Mouse (Mus musculus): ENCODE measurements at regions not wholly inside any gene's neighbourhood (a gene's known extent, or its start where the extent isn't known, plus 50 kb on each side); places are given as distances from the start of the nearest gene placed in this dataset.

- no peak for DNase-seq
These were observed 340.8 kb upstream of the Mki67 start for GRCm38 (mm10) chr7:136056876-136057484.

GRCm38 (mm10) chr7:136058319-136058718, 342.2 kb upstream of the Mki67 start:
- no peak for DNase-seq

GRCm38 (mm10) chr7:136058751-136059681, 342.9 kb upstream of the Mki67 start:
- no peak for DNase-seq

- no peak for DNase-seq
These were observed 343.7 kb upstream of the Mki67 start for GRCm38 (mm10) chr7:136059896-136060295.

GRCm38 (mm10) chr7:136060339-136061073, 344.3 kb upstream of the Mki67 start:
- peak; percentile 59 for DNase-seq

GRCm38 (mm10) chr7:136062658-136063057, 346.5 kb upstream of the Mki67 start:
- DNase-seq = no peak

GRCm38 (mm10) chr7:136065038-136065678, 349.0 kb upstream of the Mki67 start:
- no peak for DNase-seq

GRCm38 (mm10) chr7:136065679-136066055, 349.5 kb upstream of the Mki67 start:
- no peak for DNase-seq

- DNase-seq = no peak
These were observed 354.7 kb upstream of the Mki67 start for GRCm38 (mm10) chr7:136070881-136071280.

- no peak for DNase-seq
These were observed 355.2 kb upstream of the Mki67 start for GRCm38 (mm10) chr7:136071331-136071730.

- no peak for DNase-seq
These were observed 357.2 kb upstream of the Mki67 start for GRCm38 (mm10) chr7:136073265-136073799.

- DNase-seq = no peak
These were observed 357.9 kb upstream of the Mki67 start for GRCm38 (mm10) chr7:136074043-136074442.

GRCm38 (mm10) chr7:136081534-136082252, 365.5 kb upstream of the Mki67 start:
- peak; percentile 30 for DNase-seq

- DNase-seq = peak; percentile 24
These were observed 366.2 kb upstream of the Mki67 start for GRCm38 (mm10) chr7:136082253-136082867.

- DNase-seq = peak; percentile 44
These were observed 366.8 kb upstream of the Mki67 start for GRCm38 (mm10) chr7:136083005-136083404.

- no peak for DNase-seq
These were observed 367.6 kb upstream of the Mki67 start for GRCm38 (mm10) chr7:136083571-136084342.

GRCm38 (mm10) chr7:136088785-136089184, 372.6 kb upstream of the Mki67 start:
- no peak for DNase-seq

- no peak for DNase-seq
These were observed 378.7 kb upstream of the Mki67 start for GRCm38 (mm10) chr7:136094681-136095360.

GRCm38 (mm10) chr7:136104021-136104420, 387.9 kb upstream of the Mki67 start:
- DNase-seq = no peak

- no peak for DNase-seq
These were observed 396.0 kb upstream of the Mki67 start for GRCm38 (mm10) chr7:136112163-136112562.

Data from layer of hippocampus, adult 9-11 months (tissue).